33 mouse cellular contexts compared by ENCODE assay signal in genomic region chr4:21162124-21162523, GRCm38 (mm10).
"Had no signal": no experiment of that assay in that cellular context is flagged by ENCODE, and none has a peak within 500 bp of the region (broad histone marks: within the 10 kb centered on the region; RNA-seq: fewer than 3 reads in every experiment).

No protein-coding gene starts in this region.

- H3K4me2 ChIP-seq: heart, embryonic 11.5 days; heart, embryonic 12.5 days; heart, embryonic 13.5 days; heart, embryonic 15.5 days; hindbrain, embryonic 15.5 days; intestine, embryonic 15.5 days; kidney, embryonic 15.5 days had no signal

- H3K4me3 ChIP-seq: heart, embryonic 10.5 days; heart, embryonic 12.5 days; heart, embryonic 13.5 days; heart, embryonic 15.5 days; hindbrain, embryonic 10.5 days; hindbrain, embryonic 15.5 days; intestine, embryonic 15.5 days; kidney, embryonic 15.5 days; layer of hippocampus, adult 2 months; left cerebral cortex, adult 2 months had no signal

- H3K9me3 ChIP-seq: heart, embryonic 10.5 days; heart, embryonic 12.5 days; heart, embryonic 13.5 days; heart, embryonic 15.5 days; hindbrain, embryonic 10.5 days; hindbrain, embryonic 15.5 days; intestine, embryonic 15.5 days; kidney, embryonic 15.5 days had no signal

- H3K27me3 ChIP-seq: heart, embryonic 12.5 days; heart, embryonic 13.5 days; heart, embryonic 15.5 days; hindbrain, embryonic 15.5 days; intestine, embryonic 15.5 days; kidney, embryonic 15.5 days had no signal

- H3K36me3 ChIP-seq: heart, embryonic 10.5 days; heart, embryonic 12.5 days; heart, embryonic 13.5 days; heart, embryonic 15.5 days; hindbrain, embryonic 10.5 days; hindbrain, embryonic 15.5 days; intestine, embryonic 15.5 days; kidney, embryonic 15.5 days had no signal

- H3K9ac ChIP-seq: heart, embryonic 12.5 days; heart, embryonic 13.5 days; heart, embryonic 15.5 days; hindbrain, embryonic 15.5 days; intestine, embryonic 15.5 days; kidney, embryonic 15.5 days had no signal

- DNase-seq: heart, postnatal 10 days; heart, postnatal 14 days; heart, postnatal 36 days; heart, postnatal 4 days; kidney, adult 11 months; kidney, adult 18-20 months; kidney, adult 2 months; kidney, adult 8-10 months; kidney, adult 9 months; kidney, postnatal 10 days; kidney, postnatal 14 days; kidney, postnatal 25 days; kidney, postnatal 36 days; kidney, postnatal 4 days; layer of hippocampus, adult 9-11 months; layer of hippocampus, postnatal 36 days had no signal

- H3K27ac ChIP-seq: heart, embryonic 10.5 days; heart, embryonic 13.5 days; heart, embryonic 15.5 days; hindbrain, embryonic 10.5 days; hindbrain, embryonic 15.5 days; hindbrain, postnatal 0 days; intestine, embryonic 15.5 days; kidney, embryonic 15.5 days; kidney, postnatal 0 days; layer of hippocampus, adult 2 months; left cerebral cortex, adult 2 months had no signal

- H3K4me1 ChIP-seq: heart, embryonic 10.5 days; heart, embryonic 12.5 days; heart, embryonic 13.5 days; heart, embryonic 15.5 days; hindbrain, embryonic 10.5 days; hindbrain, embryonic 15.5 days; intestine, embryonic 15.5 days; kidney, embryonic 15.5 days had no signal

- ATAC-seq: hindbrain, embryonic 16.5 days; hindbrain, postnatal 0 days; inflammation-experienced regulatory T-cells, adult 6 months; intestine, embryonic 15.5 days; intestine, embryonic 16.5 days; intestine, postnatal 0 days had no signal
